Mouse (Mus musculus) gastrocnemius, postnatal 36 days (tissue): Measurements from ENCODE around the gene Nln. TPM values are rescaled to one million over a fixed set of nuclear protein-coding genes. Genes with fewer than 3 reads are reported as not detected.

Experiments
- DNase-seq, 2 experiments: peaks; one replicate each; pipeline ENCODE4 v3.0.0; 2022
- intact Hi-C: fragments of 180-260 bp; cut with DNase I; formaldehyde crosslinking; loops from one replicate; pipeline ENCODE4 v1.15.1; 2025
- total RNA-seq, 2 experiments: library from RNA; stranded (reverse); gene quantifications; 2 replicates each; pipeline ENCODE4 v1.2.3; 2021

The Nln gene
- total RNA-seq, 2 experiments from 2014 or later, result 6.9 to 8.2 TPM

- intact Hi-C loops, result loop anchor here (5.0 kb wide), 1 partner anchor 197 kb away; no protein-coding TSS in a partner anchor
- no peak for DNase-seq
Observed at GRCm38 (mm10) chr13:104048835-104049234, 60.6 kb downstream of the Nln start.

GRCm38 (mm10) chr13:104045108-104045507 lies 64.3 kb downstream of the Nln start:
- intact Hi-C loops, result loop anchor here (5.0 kb wide), 1 partner anchor 193 kb away; no protein-coding TSS in a partner anchor
- no peak for DNase-seq

GRCm38 (mm10) chr13:104044332-104044731 lies 65.1 kb downstream of the Nln start:
- intact Hi-C loops, result no loop called here
- DNase-seq, result no peak

GRCm38 (mm10) chr13:104042738-104043137 lies 66.7 kb downstream of the Nln start:
- intact Hi-C loops, result no loop called here
- DNase-seq, result no peak

- DNase-seq, result no peak
- intact Hi-C loops, result no loop called here
Observed at GRCm38 (mm10) chr13:104041481-104041880, 67.9 kb downstream of the Nln start.

- DNase-seq, result no peak
- intact Hi-C loops, result no loop called here
Observed at GRCm38 (mm10) chr13:104040950-104041349, 68.5 kb downstream of the Nln start.

- intact Hi-C loops, result no loop called here
- DNase-seq, result no peak
Observed at GRCm38 (mm10) chr13:104039861-104040260, 69.6 kb downstream of the Nln start.

- DNase-seq, result no peak
- intact Hi-C loops, result no loop called here
Observed at GRCm38 (mm10) chr13:104038891-104039290, 70.5 kb downstream of the Nln start.

- no peak for DNase-seq
- intact Hi-C loops, result no loop called here
Observed at GRCm38 (mm10) chr13:104038358-104038757, 71.1 kb downstream of the Nln start.

- DNase-seq, result no peak
- intact Hi-C loops, result no loop called here
Observed at GRCm38 (mm10) chr13:104037531-104038290, 71.7 kb downstream of the Nln start.

- intact Hi-C loops, result no loop called here
- no peak for DNase-seq
Observed at GRCm38 (mm10) chr13:104036494-104037290, 72.7 kb downstream of the Nln start.

GRCm38 (mm10) chr13:104035651-104036050 lies 73.8 kb downstream of the Nln start:
- no peak for DNase-seq
- intact Hi-C loops, result no loop called here

- intact Hi-C loops, result loop anchor here (5.0 kb wide), 1 partner anchor 113 kb away; the partner anchor contains the start of gene Erbin
- no peak for DNase-seq
Observed at GRCm38 (mm10) chr13:104034854-104035253, 74.6 kb downstream of the Nln start.

- no peak for DNase-seq
- intact Hi-C loops, result loop anchor here (5.0 kb wide), 1 partner anchor 110 kb away; the partner anchor contains the start of gene Erbin
Observed at GRCm38 (mm10) chr13:104032620-104033133, 76.7 kb downstream of the Nln start.

- intact Hi-C loops, result loop anchor here (5.0 kb wide), 1 partner anchor 110 kb away; the partner anchor contains the start of gene Erbin
- DNase-seq, result no peak
Observed at GRCm38 (mm10) chr13:104031821-104032331, 77.5 kb downstream of the Nln start.

- intact Hi-C loops, result loop anchor here (5.0 kb wide), 1 partner anchor 109 kb away; the partner anchor contains the start of gene Erbin
- no peak for DNase-seq
Observed at GRCm38 (mm10) chr13:104030956-104031355, 78.5 kb downstream of the Nln start.

GRCm38 (mm10) chr13:104029511-104029910 lies 79.9 kb downstream of the Nln start:
- intact Hi-C loops, result no loop called here
- no peak for DNase-seq

GRCm38 (mm10) chr13:104029089-104029488 lies 80.3 kb downstream of the Nln start:
- intact Hi-C loops, result no loop called here
- DNase-seq, result no peak

GRCm38 (mm10) chr13:104026525-104026924 lies 82.9 kb downstream of the Nln start:
- DNase-seq, result no peak
- intact Hi-C loops, result no loop called here

- intact Hi-C loops, result no loop called here
Observed at GRCm38 (mm10) chr13:104025710-104025995, 83.8 kb downstream of the Nln start.

More at GRCm38 (mm10) chr13:104025710-104025995, 83.8 kb downstream of the Nln start:
- no peak for DNase-seq
